Mouse (Mus musculus): ENCODE data around the gene Tnip2. TPM values are rescaled to one million over a fixed set of nuclear protein-coding genes. Genes with fewer than 3 reads are reported as not detected.

Tnip2 gene
- polyA plus RNA-seq, 1 experiment from 2014 or later = 23.3 TPM

DNA sequence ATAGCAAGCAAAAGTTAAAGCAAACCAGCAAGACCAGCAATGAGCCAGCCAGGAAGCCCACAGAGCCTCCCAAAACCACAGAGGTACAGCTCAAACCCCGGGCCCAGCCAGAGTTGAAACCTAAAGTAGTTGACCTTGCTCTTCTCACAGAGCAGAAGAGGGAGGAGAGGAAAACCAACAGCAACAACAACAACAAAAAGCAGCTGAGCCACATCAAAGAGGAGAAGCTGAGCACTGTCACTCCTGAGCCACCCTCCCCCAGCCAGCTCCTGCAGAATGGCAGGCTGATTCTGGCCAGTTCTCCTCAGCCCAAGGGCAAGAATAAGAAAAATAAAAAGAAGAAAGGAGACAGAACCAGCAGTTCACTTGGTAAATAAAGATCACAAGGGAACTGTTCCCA, 47.7 kb downstream of the Tnip2 start:
- no peak overlapping the region for H3K27ac ChIP-seq (ENCODE audit: low read length)
- H3K4me3 ChIP-seq (ENCODE audit: low read depth, low read length) = no peak overlapping the region
- H3K36me3 ChIP-seq (ENCODE audit: insufficient read depth, low read length) = peaks cover 39% of the 10 kb centered on the region
- no peaks in the 10 kb centered on the region for H3K27me3 ChIP-seq (replicated peaks; ENCODE audit: insufficient read depth, low read length)
- TF ChIP-seq EP300 (IDR thresholded peaks at IDR 0.05) = no peak
- TF ChIP-seq CTCF (IDR thresholded peaks at IDR 0.05) = no peak
- H3K4me1 ChIP-seq (ENCODE audit: insufficient read depth, low read depth, low read length) = no peaks in the 10 kb centered on the region
- H3K9me3 ChIP-seq (ENCODE audit: low read length) = no peaks in the 10 kb centered on the region
- H3K9ac ChIP-seq (replicated peaks; ENCODE audit: low read depth) = no peak overlapping the region
- ATAC-seq = no peak
- no peak for DNase-seq (ENCODE audit: low spot score)
- WGBS = 93% methylated on average over 1 of the region's 1 CpGs
- H3K4me2 ChIP-seq (replicated peaks; ENCODE audit: low read depth, low read length) = no peak overlapping the region

- Histone ChIP-seq H3K27me3 (replicated peaks; ENCODE audit: insufficient read depth, low read length) (no peaks in the 10 kb centered on the region), H3K4me1 (ENCODE audit: insufficient read depth, low read depth, low read length) (no peaks in the 10 kb centered on the region)
Observed at GRCm38 (mm10) chr5:34461841-34462240, 52.0 kb downstream of the Tnip2 start.

GRCm38 (mm10) chr5:34461294-34461693, 52.5 kb downstream of the Tnip2 start:
- TF ChIP-seq CTCF (IDR thresholded peaks at IDR 0.05) = no peak
- TF ChIP-seq EP300 (IDR thresholded peaks at IDR 0.05) = no peak
- WGBS = 95% methylated on average over 4 of the region's 4 CpGs
- Histone ChIP-seq H3K4me1 (ENCODE audit: insufficient read depth, low read depth, low read length) (no peaks in the 10 kb centered on the region), H3K27ac (ENCODE audit: low read length) (no peak overlapping the region), H3K9ac (replicated peaks; ENCODE audit: low read depth) (no peak overlapping the region), H3K9me3 (ENCODE audit: low read length) (no peaks in the 10 kb centered on the region), H3K36me3 (ENCODE audit: insufficient read depth, low read length) (peaks cover 58% of the 10 kb centered on the region), H3K4me2 (replicated peaks; ENCODE audit: low read depth, low read length) (no peak overlapping the region), H3K27me3 (replicated peaks; ENCODE audit: insufficient read depth, low read length) (no peaks in the 10 kb centered on the region), H3K4me3 (ENCODE audit: low read depth, low read length) (no peak overlapping the region)
- DNase-seq (ENCODE audit: low spot score) (no peak), ATAC-seq (no peak)

More at GRCm38 (mm10) chr5:34461841-34462240, 52.0 kb downstream of the Tnip2 start:
- Histone ChIP-seq H3K36me3 (ENCODE audit: insufficient read depth, low read length) (peaks cover 63% of the 10 kb centered on the region), H3K4me3 (ENCODE audit: low read depth, low read length) (no peak overlapping the region), H3K9me3 (ENCODE audit: low read length) (no peaks in the 10 kb centered on the region), H3K4me2 (replicated peaks; ENCODE audit: low read depth, low read length) (no peak overlapping the region), H3K9ac (replicated peaks; ENCODE audit: low read depth) (no peak overlapping the region), H3K27ac (ENCODE audit: low read length) (no peak overlapping the region)
- DNase-seq (ENCODE audit: low spot score) = no peak
- ATAC-seq = no peak
- no peak for TF ChIP-seq EP300 (IDR thresholded peaks at IDR 0.05)
- 90% methylated on average over 6 of the region's 6 CpGs for WGBS

GRCm38 (mm10) chr5:34458994-34459393, 54.8 kb downstream of the Tnip2 start:
- H3K9ac ChIP-seq (replicated peaks; ENCODE audit: low read depth) = no peak overlapping the region
- TF ChIP-seq CTCF (IDR thresholded peaks at IDR 0.05) (no peak), EP300 (IDR thresholded peaks at IDR 0.05) (no peak)
- peaks cover 43% of the 10 kb centered on the region for H3K36me3 ChIP-seq (ENCODE audit: insufficient read depth, low read length)
- WGBS = 76% methylated on average over 1 of the region's 1 CpGs
- no peak overlapping the region for H3K4me3 ChIP-seq (ENCODE audit: low read depth, low read length)
- DNase-seq (ENCODE audit: low spot score) = no peak
- no peaks in the 10 kb centered on the region for H3K9me3 ChIP-seq (ENCODE audit: low read length)
- no peak overlapping the region for H3K4me2 ChIP-seq (replicated peaks; ENCODE audit: low read depth, low read length)
- H3K4me1 ChIP-seq (ENCODE audit: insufficient read depth, low read depth, low read length) = no peaks in the 10 kb centered on the region
- ATAC-seq = no peak
- no peaks in the 10 kb centered on the region for H3K27me3 ChIP-seq (replicated peaks; ENCODE audit: insufficient read depth, low read length)
- H3K27ac ChIP-seq (ENCODE audit: low read length) = no peak overlapping the region

DNA sequence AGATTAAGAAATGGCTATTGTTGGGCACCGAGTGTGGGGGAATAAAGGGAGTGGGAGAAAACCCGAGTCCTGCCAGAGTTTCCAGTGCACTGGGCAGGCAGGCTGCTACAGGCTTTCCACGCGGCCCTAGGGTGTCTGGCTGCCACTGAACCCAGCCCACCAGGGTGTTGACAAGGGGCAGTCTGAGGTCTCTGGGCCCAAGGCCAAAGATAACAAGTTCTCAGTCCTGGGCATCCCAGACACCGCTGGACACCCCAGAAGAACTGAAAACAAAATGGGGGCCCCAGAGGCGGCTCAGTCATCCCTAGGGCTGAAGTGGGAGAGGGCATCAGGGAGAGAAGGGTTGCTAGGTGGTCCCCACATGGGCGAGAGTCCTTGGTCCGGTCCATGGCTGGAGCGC, 67.6 kb downstream of the Tnip2 start:
- WGBS = 79% methylated on average over 9 of the region's 9 CpGs
- DNase-seq (ENCODE audit: low spot score) (no peak), ATAC-seq (no peak)

More for the DNA sequence above, 67.6 kb downstream of the Tnip2 start:
- no peak overlapping the region for H3K4me2 ChIP-seq (replicated peaks; ENCODE audit: low read depth, low read length)
- no peaks in the 10 kb centered on the region for H3K4me1 ChIP-seq (ENCODE audit: insufficient read depth, low read depth, low read length)
- no peaks in the 10 kb centered on the region for H3K27me3 ChIP-seq (replicated peaks; ENCODE audit: insufficient read depth, low read length)
- no peak overlapping the region for H3K27ac ChIP-seq (ENCODE audit: low read length)
- no peak overlapping the region for H3K9ac ChIP-seq (replicated peaks; ENCODE audit: low read depth)
- H3K36me3 ChIP-seq (ENCODE audit: insufficient read depth, low read length) = peaks cover 40% of the 10 kb centered on the region
- no peaks in the 10 kb centered on the region for H3K9me3 ChIP-seq (ENCODE audit: low read length)
- no peak overlapping the region for H3K4me3 ChIP-seq (ENCODE audit: low read depth, low read length)
- TF ChIP-seq EP300 (IDR thresholded peaks at IDR 0.05) = no peak
- no peak for TF ChIP-seq CTCF (IDR thresholded peaks at IDR 0.05)

Other genes with a start within 250 kb of the Tnip2 start
- 0.16 and 0.24 TPM in 2 replicates for gene Zfyve28, start 225.5 kb downstream of the Tnip2 start, polyA plus RNA-seq (2015; fragmentation: Nextera tagmentation; extraction: Ambion mirVana)
- 0.35 and 0.71 TPM in 2 replicates for gene Cfap99, start 225.4 kb downstream of the Tnip2 start, polyA plus RNA-seq (2015; fragmentation: Nextera tagmentation; extraction: Ambion mirVana)
- gene Rnf4, start 177.7 kb downstream of the Tnip2 start, polyA plus RNA-seq (2015; fragmentation: Nextera tagmentation; extraction: Ambion mirVana) = 68.5 and 71.5 TPM in 2 replicates
- gene Fam193a, start 144.1 kb downstream of the Tnip2 start, polyA plus RNA-seq (2015; fragmentation: Nextera tagmentation; extraction: Ambion mirVana) = 7.0 and 7.9 TPM in 2 replicates
- 7.7 and 9.2 TPM in 2 replicates for gene Sh3bp2, start 11.8 kb upstream of the Tnip2 start, polyA plus RNA-seq (2015; fragmentation: Nextera tagmentation; extraction: Ambion mirVana)
- gene Add1, start 59.7 kb upstream of the Tnip2 start, polyA plus RNA-seq (2015; fragmentation: Nextera tagmentation; extraction: Ambion mirVana) = 135 and 145 TPM in 2 replicates
- 52.1 and 75.2 TPM in 2 replicates for gene Mfsd10, start 123.2 kb upstream of the Tnip2 start, polyA plus RNA-seq (2015; fragmentation: Nextera tagmentation; extraction: Ambion mirVana)
- 11.1 and 11.6 TPM in 2 replicates for gene Nop14, start 146.2 kb upstream of the Tnip2 start, polyA plus RNA-seq (2015; fragmentation: Nextera tagmentation; extraction: Ambion mirVana)
- gene Grk4, start 146.4 kb upstream of the Tnip2 start, polyA plus RNA-seq (2015; fragmentation: Nextera tagmentation; extraction: Ambion mirVana) = 3.5 and 5.1 TPM in 2 replicates
- 3.7 and 3.8 TPM in 2 replicates for gene Htt, start 247.7 kb upstream of the Tnip2 start, polyA plus RNA-seq (2015; fragmentation: Nextera tagmentation; extraction: Ambion mirVana)